Mouse (Mus musculus) embryonic facial prominence, embryonic 11.5 days (tissue): ENCODE results near the gene Ablim1. TPM values are rescaled to one million over a fixed set of nuclear protein-coding genes. Genes with fewer than 3 reads are reported as not detected.
A peak's percentile ranks its signal among the peaks of the same experiment; 100 is the strongest.

Experiments
- ATAC-seq: fragments of 200-750 bp; cut with Nextera tagmentation; replicated peaks from 2 replicates; pipeline ENCODE4 v1.8.0; 2017; ENCODE audit warnings: low read depth; ENCODE audit not compliant: insufficient number of reproducible peaks, low FRiP score, low TSS enrichment
- DNase-seq: peaks from one replicate; pipeline ENCODE4 v3.0.0-alpha.2; 2015; ENCODE audit warnings: low spot score
- H3K27ac ChIP-seq: fragments of 300-500 bp; sonication (generic); replicated peaks from 2 replicates; pipeline ENCODE4 v1.5.1; 2014; ENCODE audit warnings: mild to moderate bottlenecking, low read depth, low read length, control low read depth
- H3K27me3 ChIP-seq: fragments of 300-500 bp; sonication (generic); 2 replicates; pipeline ENCODE4 v1.6.1; 2014; ENCODE audit warnings: mild to moderate bottlenecking, low read length, moderate library complexity, mixed read lengths; ENCODE audit not compliant: control insufficient read depth, insufficient read depth
- H3K36me3 ChIP-seq: fragments of 300-500 bp; sonication (generic); replicated peaks from 2 replicates; pipeline ENCODE4 v1.6.1; 2014; ENCODE audit warnings: low read depth, mild to moderate bottlenecking, low read length, moderate library complexity, mixed read lengths; ENCODE audit not compliant: control insufficient read depth, insufficient read depth
- H3K4me1 ChIP-seq: fragments of 300-500 bp; sonication (generic); 2 replicates; pipeline ENCODE4 v1.6.1; 2014; ENCODE audit warnings: low read length, mixed read lengths; ENCODE audit not compliant: control insufficient read depth, insufficient read depth
- H3K4me2 ChIP-seq: fragments of 300-500 bp; sonication (generic); 2 replicates; pipeline ENCODE4 v1.6.1; 2014; ENCODE audit warnings: low read depth, mild to moderate bottlenecking, control low read depth, low read length, moderate library complexity
- H3K4me3 ChIP-seq: fragments of 300-500 bp; sonication (generic); 2 replicates; pipeline ENCODE4 v1.5.1; 2014; ENCODE audit warnings: low read depth, low read length, control low read depth
- H3K9ac ChIP-seq: fragments of 300-500 bp; sonication (generic); replicated peaks from 2 replicates; pipeline ENCODE4 v1.6.1; 2014; ENCODE audit warnings: mild to moderate bottlenecking, control low read depth, low read length
- H3K9me3 ChIP-seq: fragments of 300-500 bp; sonication (generic); replicated peaks from 2 replicates; pipeline ENCODE4 v1.6.1; 2016; ENCODE audit warnings: mild to moderate bottlenecking, low read length, inconsistent platforms, mixed read lengths; ENCODE audit not compliant: control insufficient read depth
- WGBS: fragments of 180-500 bp; shearing (Covaris S2); extraction: QIAGEN DNeasy Blood & Tissue Kit; methylation state at CpG from one replicate; pipeline ENCODE4 v1.1.7; 2014; 5-methylcytosine and 5-hydroxymethylcytosine counted together
- polyA plus RNA-seq: library from polyadenylated mRNA; unstranded; fragments of >200 nt; fragmentation: Nextera tagmentation; extraction: Ambion mirVana; gene quantifications from 2 replicates; pipeline ENCODE4 v1.2.1, GENCODE M21; 2014

Ablim1 gene
- polyA plus RNA-seq, 1 experiment from 2014 or later = 22.8 TPM

DNA sequence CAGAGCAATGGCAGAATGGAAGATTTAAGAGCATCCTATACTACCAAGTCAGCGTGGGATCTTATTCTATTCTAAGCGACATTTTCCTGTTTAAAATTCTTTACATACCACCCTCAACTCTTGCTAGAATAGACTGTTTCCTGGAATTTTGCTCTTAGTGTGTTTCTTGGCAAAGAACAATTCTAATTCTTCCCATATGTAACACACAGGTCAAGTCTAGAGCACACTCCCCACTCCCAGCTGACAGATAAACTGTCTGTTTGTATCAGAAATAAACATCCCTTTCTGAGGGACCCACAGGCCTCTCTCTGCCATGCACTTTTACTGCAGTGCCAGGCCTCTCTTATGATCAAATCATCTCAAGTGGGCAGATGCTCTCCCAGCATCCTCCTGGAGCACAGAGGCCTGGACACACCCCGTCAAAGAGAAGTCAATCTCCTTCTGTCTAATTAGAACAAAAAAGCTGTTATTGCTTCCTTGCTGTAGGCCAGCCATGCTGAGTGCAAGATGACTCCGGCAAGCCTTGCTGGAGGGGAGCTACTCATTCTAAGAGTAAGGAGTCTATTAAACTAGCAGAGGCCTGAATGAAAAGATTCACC, 211.3 kb downstream of the Ablim1 start:
- H3K9ac ChIP-seq = no peak overlapping the region
- H3K36me3 ChIP-seq = no peaks in the 10 kb centered on the region
- DNase-seq (peak; percentile 42), ATAC-seq (no peak)
- H3K9me3 ChIP-seq = no peaks in the 10 kb centered on the region
- H3K4me3 ChIP-seq = no peak overlapping the region
- no peak overlapping the region for H3K4me2 ChIP-seq
- no peaks in the 10 kb centered on the region for H3K27me3 ChIP-seq
- H3K27ac ChIP-seq = no peak overlapping the region; the same call in 1 of the 2 replicates
- H3K4me1 ChIP-seq = no peaks in the 10 kb centered on the region; the same call in 1 of the 2 replicates
- 32% methylated on average over 4 of the region's 4 CpGs for WGBS

DNA sequence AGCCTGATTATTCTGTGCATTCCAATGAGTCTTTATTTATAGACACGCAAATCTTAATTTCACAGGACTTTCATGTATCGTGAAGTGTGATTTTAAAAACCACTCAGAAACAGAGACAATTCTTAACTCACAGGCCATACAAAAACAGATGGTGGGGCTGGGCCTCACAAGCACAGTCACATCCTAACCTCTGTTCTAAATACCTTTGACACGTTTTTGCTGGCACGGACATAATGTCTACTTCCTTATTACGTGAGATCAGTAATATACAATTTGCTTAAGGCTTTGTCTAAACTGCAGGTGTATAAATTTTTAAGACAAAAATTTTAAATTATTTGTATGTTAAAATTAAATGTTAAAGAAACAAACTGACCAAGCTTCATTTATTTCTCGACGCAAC, 212.7 kb downstream of the Ablim1 start:
- WGBS = 89% methylated on average over 7 of the region's 7 CpGs
- no peak overlapping the region for H3K4me2 ChIP-seq
- DNase-seq = no peak
- H3K4me1 ChIP-seq = no peaks in the 10 kb centered on the region
- H3K27ac ChIP-seq = no peak overlapping the region
- no peaks in the 10 kb centered on the region for H3K9me3 ChIP-seq
- no peaks in the 10 kb centered on the region for H3K27me3 ChIP-seq
- no peaks in the 10 kb centered on the region for H3K36me3 ChIP-seq
- H3K9ac ChIP-seq = no peak overlapping the region
- no peak for ATAC-seq
- no peak overlapping the region for H3K4me3 ChIP-seq

DNA sequence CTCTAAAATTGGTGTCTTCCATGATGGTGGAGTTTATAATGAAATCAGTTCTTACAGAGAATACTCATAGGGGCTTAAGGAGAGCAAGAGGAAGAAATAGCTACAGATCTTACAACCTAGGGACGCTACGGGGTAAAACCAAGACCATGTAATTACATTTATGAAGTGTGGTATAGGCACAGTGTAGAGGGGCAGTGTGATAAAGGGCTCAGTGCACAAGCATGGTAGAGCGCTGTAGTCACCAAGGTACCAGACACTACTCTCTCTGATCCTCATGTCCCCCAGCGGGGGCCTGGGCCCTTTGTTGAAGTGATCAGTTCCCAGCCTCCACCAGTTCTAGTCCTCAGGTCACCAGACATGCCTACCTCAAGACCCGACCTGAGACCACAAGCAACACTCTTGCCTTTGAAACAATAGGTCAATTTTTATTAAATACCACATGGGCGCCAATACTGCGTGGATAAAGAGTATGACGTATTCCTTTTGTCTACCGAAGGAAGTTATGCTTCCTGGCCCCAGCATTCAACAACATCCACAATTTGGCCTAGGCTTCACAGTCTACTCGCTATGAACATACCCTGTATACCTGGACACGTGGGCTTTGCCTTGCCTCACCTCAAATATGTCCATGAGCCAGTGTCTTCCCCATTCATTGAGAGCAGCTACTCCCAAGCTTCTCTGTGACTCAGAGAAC, 213.8 kb downstream of the Ablim1 start:
- no peaks in the 10 kb centered on the region for H3K36me3 ChIP-seq
- 91% methylated on average over 11 of the region's 11 CpGs for WGBS
- H3K27me3 ChIP-seq = no peaks in the 10 kb centered on the region
- DNase-seq (no peak), ATAC-seq (no peak)
- H3K9me3 ChIP-seq = no peaks in the 10 kb centered on the region
- no peak overlapping the region for H3K9ac ChIP-seq
- no peak overlapping the region for H3K27ac ChIP-seq
- no peak overlapping the region for H3K4me3 ChIP-seq
- H3K4me2 ChIP-seq = no peak overlapping the region
- H3K4me1 ChIP-seq = no peaks in the 10 kb centered on the region

DNA sequence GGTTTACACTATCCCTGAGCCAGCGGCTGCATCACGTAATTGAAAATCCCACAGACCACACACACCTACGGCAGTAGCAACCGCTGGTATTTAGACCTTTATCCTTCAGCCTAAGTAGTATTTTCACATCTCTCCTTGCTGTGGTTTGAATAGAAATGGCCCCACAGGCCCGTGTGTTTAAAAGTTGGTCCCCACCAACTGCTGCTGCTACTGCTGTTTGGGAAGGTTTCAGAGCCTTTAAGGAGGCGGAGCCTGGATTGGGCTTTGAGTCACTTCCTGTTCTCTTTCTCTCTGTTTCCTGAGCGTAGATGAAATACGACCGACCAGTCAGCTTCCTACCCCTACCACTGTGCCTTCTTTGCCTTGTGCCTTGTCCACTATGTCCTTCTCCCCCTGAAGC, 214.7 kb downstream of the Ablim1 start:
- no peak overlapping the region for H3K9ac ChIP-seq
- no peaks in the 10 kb centered on the region for H3K9me3 ChIP-seq
- H3K36me3 ChIP-seq = no peaks in the 10 kb centered on the region
- WGBS = 81% methylated on average over 9 of the region's 9 CpGs
- no peaks in the 10 kb centered on the region for H3K27me3 ChIP-seq
- H3K4me3 ChIP-seq = no peak overlapping the region
- H3K27ac ChIP-seq = no peak overlapping the region
- H3K4me2 ChIP-seq = no peak overlapping the region
- ATAC-seq (no peak), DNase-seq (no peak)
- H3K4me1 ChIP-seq = no peaks in the 10 kb centered on the region

DNA sequence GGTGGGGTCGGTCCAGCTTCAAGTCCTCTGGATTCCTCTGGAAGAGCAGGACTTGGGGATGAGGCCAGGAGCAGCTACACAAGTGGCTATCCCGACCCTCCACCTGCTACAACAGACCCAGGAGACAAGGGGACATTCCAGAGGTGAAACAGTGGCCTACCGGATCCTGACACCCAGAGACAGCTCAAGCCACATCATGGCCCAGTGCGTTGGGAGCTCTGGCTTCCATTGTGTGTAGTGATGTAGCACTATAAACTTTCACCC, 215.7 kb downstream of the Ablim1 start:
- ATAC-seq = no peak
- DNase-seq = no peak
- Histone ChIP-seq H3K27ac (no peak overlapping the region), H3K4me2 (no peak overlapping the region), H3K4me3 (no peak overlapping the region), H3K36me3 (no peaks in the 10 kb centered on the region), H3K9me3 (no peaks in the 10 kb centered on the region), H3K27me3 (no peaks in the 10 kb centered on the region), H3K4me1 (no peaks in the 10 kb centered on the region), H3K9ac (no peak overlapping the region)
- 86% methylated on average over 4 of the region's 4 CpGs for WGBS

DNA sequence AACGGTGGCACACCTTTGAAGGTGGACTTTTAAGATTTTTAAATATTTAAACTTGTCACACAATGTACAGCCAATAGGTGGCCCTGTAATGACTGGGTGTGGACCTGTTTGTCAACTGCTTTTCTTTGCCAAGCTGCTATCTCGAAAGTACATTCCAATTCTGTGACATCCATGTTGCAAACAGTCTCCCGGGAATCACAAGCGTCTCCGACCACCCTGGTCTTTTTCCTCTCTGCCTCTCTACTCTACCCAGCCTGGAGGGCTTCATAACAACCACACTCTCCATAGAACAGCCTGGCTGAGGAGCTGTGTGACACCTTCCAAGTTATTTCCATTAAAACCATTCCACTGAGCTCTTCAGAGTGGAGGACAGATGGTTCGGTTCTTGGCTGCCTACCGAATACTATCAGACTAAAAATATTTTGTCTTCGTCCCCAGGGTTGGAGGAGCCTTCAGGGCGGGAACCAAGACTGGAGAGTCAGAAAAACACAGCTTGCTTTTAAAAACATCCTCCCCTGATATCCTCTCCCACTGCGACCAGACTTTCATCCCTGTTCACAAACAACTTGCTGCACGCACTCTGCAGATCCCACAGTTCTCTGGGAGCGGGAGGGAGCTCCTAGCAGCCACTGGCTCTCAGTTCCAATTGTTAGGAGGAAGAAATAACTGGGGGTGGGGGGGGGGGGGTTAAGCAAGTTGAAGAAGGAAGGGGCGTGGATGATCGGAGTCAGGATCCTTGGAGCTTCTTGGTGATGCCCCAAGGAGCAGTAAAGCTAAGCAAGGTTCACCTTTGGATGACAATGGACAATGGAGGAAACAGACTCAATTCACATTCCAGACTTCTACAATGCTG, 216.3 kb downstream of the Ablim1 start:
- no peaks in the 10 kb centered on the region for H3K27me3 ChIP-seq
- no peak overlapping the region for H3K27ac ChIP-seq
- H3K4me1 ChIP-seq = no peaks in the 10 kb centered on the region
- no peaks in the 10 kb centered on the region for H3K36me3 ChIP-seq
- H3K4me2 ChIP-seq = no peak overlapping the region
- no peak overlapping the region for H3K9ac ChIP-seq
- no peak for DNase-seq
- 65% methylated on average over 14 of the region's 14 CpGs for WGBS
- no peak for ATAC-seq
- H3K9me3 ChIP-seq = no peaks in the 10 kb centered on the region
- H3K4me3 ChIP-seq = no peak overlapping the region

DNA sequence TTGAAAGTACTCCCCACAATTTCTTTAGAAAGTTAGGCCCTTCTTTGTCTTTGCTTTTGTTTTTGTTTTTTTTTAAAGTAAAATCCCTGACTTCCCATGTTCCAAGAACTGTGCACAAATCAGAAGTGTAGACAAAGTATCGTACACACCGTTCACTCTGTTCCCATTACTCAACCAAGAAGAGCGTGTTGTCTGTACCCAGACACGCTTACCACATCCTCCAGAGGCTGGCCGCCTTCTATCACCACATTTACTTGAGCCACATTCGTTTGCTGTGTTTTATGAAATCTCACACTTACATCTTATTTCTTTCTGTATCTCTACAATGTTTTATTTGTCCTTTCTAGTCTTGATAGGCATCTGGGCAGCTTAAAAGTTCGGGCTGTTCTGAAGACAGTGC, 219.4 kb downstream of the Ablim1 start:
- ATAC-seq (no peak), DNase-seq (no peak)
- Histone ChIP-seq H3K27ac (no peak overlapping the region), H3K27me3 (no peaks in the 10 kb centered on the region), H3K9me3 (no peaks in the 10 kb centered on the region), H3K4me2 (no peak overlapping the region), H3K9ac (no peak overlapping the region), H3K36me3 (no peaks in the 10 kb centered on the region), H3K4me1 (no peaks in the 10 kb centered on the region), H3K4me3 (no peak overlapping the region)
- WGBS = 88% methylated on average over 7 of the region's 7 CpGs

DNA sequence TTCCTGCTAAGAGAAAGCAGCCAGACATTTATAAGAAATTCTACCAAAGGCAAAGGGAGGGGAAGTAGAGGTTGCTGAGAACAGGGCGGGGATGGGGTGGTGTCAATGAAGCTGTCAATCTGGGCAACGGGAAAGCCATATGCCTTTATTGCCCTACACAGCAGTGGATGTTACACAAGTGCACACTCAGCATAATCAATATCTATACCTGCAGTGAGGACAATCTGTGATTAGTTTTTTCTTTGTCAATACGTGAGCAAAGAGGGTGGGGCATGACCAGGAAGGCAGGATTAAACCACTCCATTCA, 221.1 kb downstream of the Ablim1 start:
- Histone ChIP-seq H3K27ac (no peak overlapping the region), H3K9me3 (no peaks in the 10 kb centered on the region), H3K9ac (no peak overlapping the region), H3K27me3 (no peaks in the 10 kb centered on the region), H3K4me2 (no peak overlapping the region), H3K36me3 (no peaks in the 10 kb centered on the region), H3K4me1 (no peaks in the 10 kb centered on the region), H3K4me3 (no peak overlapping the region)
- ATAC-seq (no peak), DNase-seq (no peak)
- WGBS = 74% methylated on average over 3 of the region's 3 CpGs
